In the genomic region with DNA sequence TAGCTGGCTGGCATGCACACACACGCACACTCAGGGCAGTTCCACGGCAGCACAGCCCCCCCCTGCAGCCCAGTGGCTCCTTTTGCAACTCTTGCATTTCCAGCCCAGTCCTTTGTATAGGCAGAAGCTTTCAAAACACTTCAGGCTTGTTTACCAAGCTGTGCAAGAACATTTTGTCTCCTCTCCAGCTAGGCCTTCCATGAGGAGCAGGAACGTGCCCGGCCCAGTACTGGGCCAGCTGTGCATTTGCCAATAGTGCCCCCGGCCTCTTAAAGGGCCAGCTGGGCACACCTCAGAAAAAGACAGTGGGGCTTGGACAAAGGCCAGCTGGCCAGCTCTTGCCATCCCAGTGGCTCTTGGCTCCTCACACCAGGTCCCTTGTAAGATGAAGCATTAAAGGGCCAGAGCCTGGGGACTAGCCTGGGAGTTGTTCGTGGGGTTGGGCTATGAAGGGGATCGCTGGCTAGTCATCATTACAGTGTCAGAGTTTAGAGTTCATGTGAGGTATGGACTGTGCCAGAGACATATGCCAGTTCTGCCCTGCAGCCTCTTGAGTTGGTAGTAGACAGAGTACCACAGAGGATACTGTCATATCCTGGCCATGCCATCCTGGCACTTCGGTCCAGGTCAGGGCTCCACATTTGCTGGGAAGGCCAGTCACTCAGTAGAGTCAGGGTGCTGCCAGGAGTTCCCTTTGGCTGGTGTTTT, we compare ENCODE assay signal across 9 mouse cellular contexts.
A peak's percentile ranks its signal among the peaks of the same experiment; 100 is the strongest.
DNase-seq lines count a peak whose midpoint lies in the region; ATAC-seq lines count a peak whose summit lies in the region.
"Had no signal": no experiment of that assay in that cellular context is flagged by ENCODE, and none has a peak within 500 bp of the region (broad histone marks: within the 10 kb centered on the region; RNA-seq: fewer than 3 reads in every experiment).

No protein-coding gene starts in this region.

- no peak overlapping the region for H3K9ac ChIP-seq in hindbrain, embryonic 14.5 days
- H3K9ac ChIP-seq in hindbrain, embryonic 12.5 days = no peak overlapping the region
- H3K9ac ChIP-seq in neural tube, embryonic 15.5 days (replicated peaks) = no peak overlapping the region

- H3K9me3 ChIP-seq in hindbrain, embryonic 14.5 days (ENCODE audit: control insufficient read depth, low read length) = no peaks in the 10 kb centered on the region
- H3K9me3 ChIP-seq in hindbrain, embryonic 12.5 days (replicated peaks) = no peaks in the 10 kb centered on the region
- H3K9me3 ChIP-seq in neural tube, embryonic 15.5 days (replicated peaks) = no peaks in the 10 kb centered on the region

- no peaks in the 10 kb centered on the region for H3K4me1 ChIP-seq in hindbrain, embryonic 14.5 days (replicated peaks; ENCODE audit: control insufficient read depth, insufficient read depth, low read length)
- peaks cover 4% of the 10 kb centered on the region; the same call in 1 of the 2 replicates for H3K4me1 ChIP-seq in hindbrain, embryonic 12.5 days
- peaks cover 8% of the 10 kb centered on the region; the same call in 1 of the 2 replicates for H3K4me1 ChIP-seq in neural tube, embryonic 15.5 days

- no peak overlapping the region for H3K4me2 ChIP-seq in hindbrain, embryonic 14.5 days (replicated peaks)
- no peak overlapping the region for H3K4me2 ChIP-seq in hindbrain, embryonic 12.5 days (replicated peaks)
- H3K4me2 ChIP-seq in neural tube, embryonic 15.5 days = no peak overlapping the region

- no peaks in the 10 kb centered on the region for H3K27me3 ChIP-seq in hindbrain, embryonic 14.5 days (ENCODE audit: control insufficient read depth, insufficient read depth, low read length)
- peaks cover 2% of the 10 kb centered on the region; the same call in 1 of the 2 replicates for H3K27me3 ChIP-seq in hindbrain, embryonic 12.5 days
- H3K27me3 ChIP-seq in neural tube, embryonic 15.5 days (replicated peaks) = peaks cover 5% of the 10 kb centered on the region; the same call in 1 of the 2 replicates

- H3K4me3 ChIP-seq in hindbrain, embryonic 14.5 days (replicated peaks; ENCODE audit: low read length) = no peak overlapping the region
- H3K4me3 ChIP-seq in hindbrain, embryonic 12.5 days = no peak overlapping the region
- H3K4me3 ChIP-seq in neural tube, embryonic 15.5 days (replicated peaks) = no peak overlapping the region
- H3K4me3 ChIP-seq: erythroblast, embryonic 14.5 days had no signal

- peak; percentile 70 for ATAC-seq in hindbrain, embryonic 14.5 days (ENCODE audit: low FRiP score)
- no peak for ATAC-seq in hindbrain, embryonic 12.5 days (ENCODE audit: low FRiP score)
- ATAC-seq in neural tube, embryonic 15.5 days (ENCODE audit: low FRiP score) = peak; percentile 75
- no peak for ATAC-seq in inflammation-experienced regulatory T-cells, adult 6 months

- peak; percentile 56 for DNase-seq in hindbrain, embryonic 14.5 days (ENCODE audit: low spot score)
- peak; percentile 41 for DNase-seq in brain, adult 2 months (ENCODE audit: low read depth, low spot score)
- DNase-seq in frontal cortex, postnatal 14 days (ENCODE audit: low spot score in 2 of 2) = peak; percentile 44 to 55
- DNase-seq in layer of hippocampus, postnatal 10 days (ENCODE audit: low spot score in 2 of 2) = peak; percentile 76 to 80
- DNase-seq in spleen, adult 12 weeks (ENCODE audit: low spot score) = no peak

- H3K27ac ChIP-seq in hindbrain, embryonic 14.5 days = peak overlapping the region; percentile 22; the same call in 1 of the 2 replicates
- H3K27ac ChIP-seq in hindbrain, embryonic 12.5 days = no peak overlapping the region
- H3K27ac ChIP-seq in neural tube, embryonic 15.5 days (replicated peaks) = peak overlapping the region; percentile 24; the same call in 1 of the 2 replicates

- 75% methylated on average over 8 of the region's 8 CpGs for WGBS in hindbrain, embryonic 14.5 days
- WGBS in hindbrain, embryonic 12.5 days = 84% methylated on average over 8 of the region's 8 CpGs
- 67% methylated on average over 8 of the region's 8 CpGs for WGBS in neural tube, embryonic 15.5 days

- H3K36me3 ChIP-seq in hindbrain, embryonic 14.5 days (replicated peaks; ENCODE audit: control insufficient read depth, insufficient read depth) = no peaks in the 10 kb centered on the region
- no peaks in the 10 kb centered on the region for H3K36me3 ChIP-seq in hindbrain, embryonic 12.5 days
- no peaks in the 10 kb centered on the region for H3K36me3 ChIP-seq in neural tube, embryonic 15.5 days

Comparison
In these comparisons a context has a peak if more than half of its experiments do, and no peak if none do; other contexts are left out.
1. ATAC-seq: peak in hindbrain, embryonic 14.5 days (single experiment) and neural tube, embryonic 15.5 days (single experiment); none in hindbrain, embryonic 12.5 days (single experiment) and inflammation-experienced regulatory T-cells, adult 6 months (single experiment).